Mouse (Mus musculus) T-cell, adult 2 months (primary cell): Measurements from ENCODE around the gene Cers3.

Experiments
- DNase-seq: peaks from one replicate; pipeline ENCODE4 v3.0.0; 2022; ENCODE audit warnings: low spot score

Gene Cers3

GRCm38 (mm10) chr7:66743377-66743781, at the start of gene Cers3:
Gene Cers3, plus strand, starts transcription at chr7:66743504.
- DNase-seq: no peak

DNA sequence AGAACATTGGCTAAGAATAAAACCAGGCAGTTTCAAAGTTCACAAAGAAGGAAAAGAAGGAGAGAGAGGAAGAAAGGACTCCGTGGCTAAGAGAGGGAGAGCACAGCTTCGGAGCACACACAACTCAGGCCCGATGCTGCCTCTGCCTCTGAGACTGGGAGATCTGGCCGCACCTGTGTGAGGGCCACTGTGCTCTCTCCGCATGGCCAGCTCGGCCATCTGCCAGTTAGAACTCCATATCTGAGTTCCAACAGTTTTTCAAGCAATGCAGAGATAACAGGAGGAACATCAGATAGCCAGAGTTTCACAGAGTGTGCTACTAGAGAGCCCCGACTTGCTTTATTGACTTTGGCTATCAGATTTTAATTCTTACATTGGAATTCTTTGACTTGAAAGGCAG, 48.8 kb upstream of the Cers3 start:
- no peak for DNase-seq

DNA sequence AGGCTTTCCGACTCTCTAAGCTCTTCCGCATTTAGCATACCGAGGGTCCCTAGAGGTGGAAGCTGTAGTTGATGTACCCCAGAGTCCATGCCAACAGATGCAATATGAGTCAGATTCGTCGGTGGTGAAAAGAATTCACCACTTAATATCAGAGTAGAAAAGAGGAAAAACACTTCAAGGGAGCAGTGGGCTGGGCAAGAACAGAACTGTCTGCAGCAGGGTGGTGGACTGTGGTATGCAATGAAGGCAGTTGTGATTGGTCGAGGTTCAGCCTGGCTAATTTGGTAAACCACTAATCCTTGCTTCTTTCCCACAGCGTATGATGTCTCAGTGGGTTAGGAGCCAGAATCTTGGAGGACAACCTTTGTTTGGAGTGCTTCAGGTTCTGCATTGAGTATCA, 40.6 kb upstream of the Cers3 start:
- DNase-seq: no peak

GRCm38 (mm10) chr7:66704631-66705030, 38.7 kb upstream of the Cers3 start:
- DNase-seq: no peak

GRCm38 (mm10) chr7:66711166-66711565, 32.1 kb upstream of the Cers3 start:
- no peak for DNase-seq

GRCm38 (mm10) chr7:66724514-66724913, 18.8 kb upstream of the Cers3 start:
- no peak for DNase-seq

DNA sequence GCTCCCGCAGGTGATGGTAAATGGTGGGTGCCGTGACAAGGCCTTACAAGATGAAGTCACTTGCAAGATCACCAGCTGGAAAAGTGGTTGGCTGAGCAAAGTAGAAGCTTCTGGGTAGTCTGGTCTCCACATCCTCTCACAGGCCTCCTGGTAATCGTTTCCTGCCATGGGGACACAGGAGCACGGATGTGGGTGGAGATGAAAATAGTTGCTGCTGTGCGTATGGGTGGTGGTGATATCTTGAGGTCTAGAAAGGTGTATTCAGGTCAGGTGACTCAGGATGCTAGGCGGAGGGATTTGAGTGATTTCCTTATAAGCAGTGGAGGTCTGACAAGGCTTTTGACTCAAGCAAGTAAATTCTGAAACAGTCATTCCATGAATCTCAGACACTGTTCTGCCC, 18.4 kb upstream of the Cers3 start:
- peak; percentile 58 for DNase-seq

- no peak for DNase-seq
These were observed 15.2 kb upstream of the Cers3 start for GRCm38 (mm10) chr7:66728072-66728471.

DNA sequence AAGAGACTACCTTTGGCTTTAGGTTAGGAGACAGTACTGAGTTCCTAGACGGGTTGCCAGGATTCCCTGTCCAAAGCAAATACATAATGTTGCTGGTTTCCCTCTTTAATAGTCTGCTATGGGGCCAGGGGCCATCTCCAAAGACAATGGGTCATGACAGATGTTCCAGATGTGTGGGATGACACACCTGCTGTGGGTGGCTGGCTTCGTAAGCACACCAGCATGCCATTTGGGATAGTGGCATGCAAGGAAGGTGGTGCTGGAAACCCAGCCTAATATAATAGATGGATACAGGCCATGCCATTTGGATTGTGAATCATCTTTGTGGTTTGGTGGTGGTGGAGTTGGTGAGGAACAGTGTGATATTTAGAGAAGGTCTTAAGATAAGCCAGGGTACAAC, 14.1 kb upstream of the Cers3 start:
- no peak for DNase-seq

DNA sequence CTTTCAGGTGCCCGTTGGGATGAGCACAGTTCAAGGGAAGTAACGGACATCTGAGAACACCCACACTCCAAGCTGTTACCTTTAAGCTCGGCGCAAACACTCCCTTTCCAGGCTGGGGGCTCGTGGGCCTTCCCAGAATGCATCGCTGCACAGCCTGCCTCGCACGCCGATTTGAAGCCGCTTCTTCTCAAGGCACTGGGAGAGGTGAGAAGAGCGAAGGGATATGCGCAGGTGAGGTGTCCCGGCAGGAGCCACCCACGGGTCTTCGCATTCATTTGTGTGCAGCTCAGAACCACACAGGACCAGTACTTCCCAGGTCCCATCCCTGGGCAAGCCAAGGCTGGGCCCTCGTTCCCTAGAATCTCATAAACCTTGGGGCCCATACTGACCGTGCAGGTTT, 9.9 kb upstream of the Cers3 start:
- no peak for DNase-seq

DNA sequence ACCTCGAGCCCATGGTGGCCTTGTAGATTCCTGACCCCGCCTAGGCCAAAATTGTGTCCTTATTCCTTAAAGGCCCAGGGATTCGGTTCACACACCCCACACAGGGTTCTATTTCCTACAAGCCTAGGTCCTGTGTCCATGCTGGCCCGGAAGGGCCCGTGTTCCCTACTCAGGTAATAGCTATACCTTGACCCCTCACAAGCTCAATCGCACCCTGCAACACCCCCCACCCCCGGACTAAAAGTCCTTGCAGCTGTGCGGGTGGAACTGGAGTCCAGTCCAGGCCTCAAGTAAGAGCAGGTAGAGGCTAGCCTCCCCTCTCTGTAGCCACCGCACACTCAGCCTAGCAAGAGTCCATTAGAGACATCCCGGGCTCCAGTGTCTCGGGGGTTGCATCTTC, 9.4 kb upstream of the Cers3 start:
- no peak for DNase-seq

- no peak for DNase-seq
These were observed 8.8 kb upstream of the Cers3 start for GRCm38 (mm10) chr7:66734466-66734865.

- no peak for DNase-seq
These were observed 8.3 kb upstream of the Cers3 start for GRCm38 (mm10) chr7:66734993-66735392.

- DNase-seq: no peak
These were observed 5.9 kb upstream of the Cers3 start for GRCm38 (mm10) chr7:66737418-66737817.

- DNase-seq: no peak
These were observed 2.3 kb upstream of the Cers3 start for GRCm38 (mm10) chr7:66741008-66741407.

DNA sequence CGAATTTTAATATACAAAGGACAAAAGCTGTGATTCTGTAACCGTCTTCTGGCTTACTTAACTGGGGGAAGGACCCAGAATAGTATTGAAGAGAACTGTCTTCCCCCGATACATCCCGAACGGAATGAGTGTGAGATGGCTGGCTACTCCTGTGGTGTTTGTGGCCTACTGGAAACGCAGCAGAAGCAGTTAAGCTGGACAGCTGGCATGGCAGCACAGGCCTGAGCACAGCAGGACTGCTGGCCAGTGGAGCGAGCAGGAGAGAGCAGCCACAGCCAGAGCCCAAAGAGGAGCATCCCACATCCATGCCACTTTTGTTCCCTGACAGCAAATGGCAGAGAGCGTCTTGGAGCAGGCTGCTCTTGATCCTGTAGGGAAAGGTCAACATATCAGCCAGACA, 1.9 kb upstream of the Cers3 start:
- no peak for DNase-seq

DNA sequence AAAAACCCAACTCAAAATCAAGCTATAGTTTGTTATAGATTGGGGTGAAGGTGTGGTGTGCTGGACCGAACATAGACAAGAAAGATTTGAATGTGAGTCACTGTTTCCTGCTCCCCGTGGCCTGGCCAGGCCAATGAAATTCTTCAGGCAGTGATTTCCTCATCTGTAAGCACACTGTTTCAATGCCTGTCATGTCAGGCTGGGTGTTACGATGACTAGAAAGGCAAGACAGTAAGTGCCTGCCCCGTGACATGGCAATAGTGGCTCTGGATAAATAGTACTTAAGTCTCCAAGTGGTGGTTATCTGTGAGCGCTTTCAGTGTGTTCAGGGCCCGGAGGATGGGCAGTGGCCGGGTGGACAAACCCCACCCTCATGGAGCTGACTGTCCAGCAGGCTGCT, 3.7 kb downstream of the Cers3 start:
- no peak for DNase-seq

DNA sequence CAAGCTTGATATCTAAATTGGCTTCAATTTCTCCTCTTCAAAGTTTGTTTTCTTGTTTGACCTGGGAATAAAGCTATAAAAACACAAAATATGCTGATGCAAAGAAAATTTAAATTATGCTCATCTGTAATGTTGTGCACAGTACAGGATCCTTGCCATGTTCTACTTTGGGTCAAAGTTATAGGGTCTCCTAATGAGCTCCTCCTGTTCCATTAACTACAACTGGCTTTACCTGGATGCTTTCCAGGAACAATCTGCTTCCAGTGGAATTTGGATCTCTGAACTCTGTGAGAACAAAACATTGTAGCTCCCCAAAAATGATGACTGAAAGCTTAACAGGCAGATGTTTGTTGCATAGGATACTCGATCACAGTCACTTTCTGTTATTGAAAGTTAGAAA, 6.7 kb downstream of the Cers3 start:
- no peak for DNase-seq

- no peak for DNase-seq
These were observed 10.5 kb downstream of the Cers3 start for GRCm38 (mm10) chr7:66753816-66754215.

GRCm38 (mm10) chr7:66755611-66756010, 12.3 kb downstream of the Cers3 start:
- no peak for DNase-seq

DNA sequence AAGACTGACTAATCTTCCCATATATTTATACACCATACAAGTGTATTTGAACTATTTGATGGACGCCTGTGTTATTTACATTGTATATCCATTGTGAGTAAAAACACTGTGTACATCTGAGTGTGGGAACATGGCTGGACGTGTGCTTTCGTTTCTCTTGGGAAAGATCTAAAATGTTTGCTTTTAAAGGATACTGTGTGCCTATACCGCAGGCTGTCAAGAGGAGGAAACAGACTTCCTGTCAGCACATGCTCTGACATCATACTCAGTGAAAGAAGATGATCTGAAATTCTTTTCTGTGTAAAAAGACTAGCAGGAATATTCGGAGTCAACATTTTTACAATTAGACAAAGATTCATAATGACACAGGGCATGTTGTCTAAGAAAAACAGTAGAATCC, 26.6 kb downstream of the Cers3 start:
- DNase-seq: no peak

DNA sequence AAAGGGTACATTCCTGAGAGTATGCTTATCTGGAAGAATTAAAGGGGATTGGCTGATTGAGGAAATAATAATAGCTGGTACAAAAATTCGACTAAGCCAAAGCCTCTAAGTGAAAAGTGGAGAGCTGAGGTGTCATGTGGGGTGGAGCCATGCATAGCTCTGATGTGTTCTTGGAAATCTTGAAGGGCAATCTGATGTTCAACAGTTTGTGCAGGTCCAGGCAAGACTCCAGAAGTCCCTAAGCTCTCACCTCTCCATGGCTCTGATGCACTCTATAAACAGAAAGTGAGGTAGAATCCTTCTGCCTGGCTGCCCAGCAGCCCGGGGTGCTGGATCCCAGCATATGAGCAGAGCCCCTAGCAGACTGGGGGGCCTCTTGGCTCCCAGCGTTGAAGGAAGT, 27.4 kb downstream of the Cers3 start:
- DNase-seq: no peak

DNA sequence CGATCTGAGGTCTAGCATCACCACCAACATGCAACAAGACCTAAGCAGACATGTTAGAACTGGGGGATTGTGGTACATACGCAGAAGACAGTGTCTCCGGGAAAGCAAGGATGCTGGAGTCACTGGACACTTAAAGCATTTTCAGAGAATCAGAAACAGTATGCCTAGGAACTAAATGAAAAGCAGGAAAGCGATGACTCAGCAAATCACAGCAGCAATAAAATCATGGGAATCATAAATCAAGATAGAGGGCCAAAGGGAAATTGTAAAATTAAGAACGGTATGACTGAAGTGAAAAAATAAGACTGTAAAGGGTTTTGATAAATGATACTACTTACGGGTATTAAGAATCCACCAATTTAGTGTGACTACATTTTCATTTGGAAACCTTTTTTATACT, 27.9 kb downstream of the Cers3 start:
- DNase-seq: no peak

DNA sequence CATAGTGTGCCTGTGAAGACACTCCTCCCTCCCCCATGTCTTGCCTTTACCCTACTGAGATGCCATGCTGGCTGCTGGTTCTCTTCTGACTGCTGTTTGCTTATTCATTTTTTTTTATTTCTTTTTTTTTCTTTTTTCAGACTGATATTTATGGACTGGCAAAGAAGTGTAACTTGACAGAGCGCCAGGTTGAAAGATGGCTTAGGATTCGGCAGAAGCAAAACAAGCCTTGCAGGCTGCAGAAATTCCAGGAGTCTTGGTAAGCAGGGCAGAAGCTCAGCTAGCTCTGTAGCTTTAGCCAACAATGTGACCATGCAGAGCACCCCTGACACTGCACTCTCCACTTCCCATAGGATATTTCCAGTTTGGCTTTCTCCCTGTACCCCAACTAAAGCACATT, 36.1 kb downstream of the Cers3 start:
- DNase-seq: no peak
